Mouse (Mus musculus) testis, postnatal 10 days (tissue): Measurements from ENCODE around the gene Efnb2.
A peak's percentile ranks its signal among the peaks of the same experiment; 100 is the strongest.

ENCODE experiments used
- DNase-seq: peaks from one replicate; pipeline ENCODE4 v3.0.0; 2021; ENCODE audit warnings: low spot score

The Efnb2 gene

DNA sequence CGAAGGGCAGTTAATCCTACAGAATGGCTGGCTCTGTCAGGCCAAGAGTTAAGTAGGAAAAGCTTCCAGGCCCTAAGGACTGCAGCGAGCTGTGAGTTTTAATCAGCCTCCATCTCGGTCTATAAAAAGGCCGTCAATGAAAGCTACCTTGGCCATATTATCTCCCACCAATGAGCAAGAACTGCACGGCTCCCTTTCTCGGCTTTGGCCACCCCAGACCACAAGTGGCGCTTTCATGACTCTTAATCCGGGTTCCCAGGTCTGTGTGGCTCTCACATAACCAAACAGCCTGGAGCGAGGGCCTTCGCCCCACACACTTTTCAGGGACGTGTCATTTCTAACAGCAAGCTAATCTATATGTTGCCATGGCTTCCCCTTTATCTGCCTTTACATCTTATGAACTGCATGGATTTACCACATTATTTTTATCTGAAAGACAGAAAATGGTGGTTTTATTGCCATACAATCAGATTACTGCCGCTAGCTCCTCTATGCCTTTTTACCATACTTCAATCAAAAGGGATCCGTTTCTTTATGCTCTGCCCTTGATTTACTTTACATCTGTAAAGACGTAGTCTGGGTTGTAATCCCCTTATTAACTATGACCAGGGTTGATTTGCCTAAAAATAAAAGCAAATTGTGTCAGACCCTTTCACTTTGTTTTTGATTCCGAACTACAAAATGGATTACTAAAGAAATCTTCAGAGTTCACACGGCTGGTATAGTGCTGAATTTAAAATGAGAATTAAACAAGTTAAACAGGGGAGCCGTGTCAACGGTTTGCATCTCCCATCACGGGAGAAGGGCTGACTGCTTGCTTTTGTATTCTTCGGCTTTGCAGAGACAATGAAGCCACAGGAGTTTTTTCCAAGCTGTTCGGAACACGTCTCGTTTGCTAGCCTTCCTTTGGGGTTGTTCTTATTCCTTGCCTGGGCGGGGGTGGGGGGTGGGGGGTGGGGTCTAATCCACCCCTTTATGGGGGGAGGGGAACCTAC, 5.4 kb downstream of the Efnb2 start:
- no peak for DNase-seq

DNA sequence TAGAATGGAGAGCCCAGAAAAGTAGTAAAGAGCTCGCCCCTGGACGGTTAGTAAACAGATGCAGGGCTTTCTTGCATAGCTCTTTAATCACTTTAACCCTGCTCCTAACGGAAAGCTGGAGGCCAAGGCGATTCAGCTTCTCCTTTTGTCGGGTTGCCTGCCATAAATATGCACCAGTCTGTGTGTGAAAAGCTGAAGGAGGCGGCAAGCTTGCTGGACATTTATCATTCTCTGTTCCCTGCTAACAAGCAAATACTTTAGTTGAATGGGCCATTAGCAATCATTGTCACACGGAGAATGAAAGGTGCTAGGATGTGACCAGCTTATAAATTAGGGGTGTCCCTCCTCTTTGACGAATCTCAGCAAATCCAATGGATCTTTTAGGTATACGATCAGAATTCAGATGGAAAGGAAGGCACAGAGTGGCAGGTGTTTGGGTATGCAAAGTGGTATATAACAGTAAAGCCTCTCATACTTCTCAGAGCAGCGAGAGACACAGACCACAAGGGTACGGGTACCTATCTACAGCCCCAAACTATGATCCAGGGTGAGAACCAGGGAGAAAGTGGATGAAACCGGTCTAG, 7.0 kb downstream of the Efnb2 start:
- no peak for DNase-seq

DNA sequence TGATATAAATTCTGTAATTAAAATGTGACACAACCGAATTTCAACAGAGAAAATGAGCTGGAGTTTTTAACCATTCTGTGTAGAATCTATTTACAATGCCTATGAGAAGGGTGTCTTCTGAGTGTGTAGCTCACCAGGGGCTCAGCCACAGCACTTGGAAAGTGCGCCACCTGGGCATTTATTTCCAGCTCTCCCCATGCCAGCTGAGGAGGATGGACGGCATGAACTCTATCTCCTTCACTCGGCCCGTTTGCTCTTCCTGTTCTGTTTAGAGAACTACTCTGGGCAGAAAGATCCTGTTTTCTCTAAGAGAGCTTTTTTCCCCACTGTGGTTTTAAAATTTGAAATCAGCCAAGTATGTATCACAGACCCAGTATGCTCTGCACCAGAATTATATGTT, 7.7 kb downstream of the Efnb2 start:
- DNase-seq, result no peak

DNA sequence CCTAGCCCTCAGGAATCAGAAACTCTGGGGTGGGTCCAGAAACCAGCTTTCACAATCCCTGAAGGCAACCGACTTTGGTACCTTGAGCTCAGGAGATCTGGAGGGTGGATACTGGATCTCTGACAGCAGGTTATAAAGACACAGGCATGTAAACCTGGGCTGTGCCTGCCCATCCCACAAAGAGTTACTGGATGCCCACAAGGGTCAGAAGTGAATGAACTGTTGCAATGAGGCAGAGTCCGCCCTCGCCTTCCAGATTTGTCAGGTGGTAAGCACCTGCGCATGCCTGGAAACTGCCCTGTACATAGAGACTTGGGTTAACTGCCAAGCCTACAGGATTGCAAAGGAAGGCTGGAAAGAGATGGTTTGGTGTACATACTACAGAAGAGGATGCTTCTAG, 8.7 kb downstream of the Efnb2 start:
- no peak for DNase-seq

DNA sequence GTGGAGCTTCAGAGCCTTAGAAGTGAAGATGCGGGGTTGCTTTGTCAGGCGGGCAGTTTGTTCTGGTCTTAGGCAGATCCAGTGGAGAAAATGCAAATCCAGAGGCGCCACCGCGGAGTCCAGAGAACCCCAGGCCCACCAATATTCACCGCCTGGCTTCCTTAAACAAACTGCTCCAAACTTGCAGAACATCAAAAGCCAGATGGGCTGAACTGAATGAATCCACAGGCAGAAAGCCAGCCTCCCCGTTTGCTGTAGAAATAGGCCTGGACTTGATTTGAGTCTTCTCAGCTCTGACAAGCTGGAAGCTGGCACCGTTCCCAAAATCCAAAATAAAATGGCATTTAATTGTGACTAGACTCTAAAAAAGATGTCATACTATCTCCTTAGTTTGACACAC, 11.1 kb downstream of the Efnb2 start:
- peak; percentile 43 for DNase-seq

DNA sequence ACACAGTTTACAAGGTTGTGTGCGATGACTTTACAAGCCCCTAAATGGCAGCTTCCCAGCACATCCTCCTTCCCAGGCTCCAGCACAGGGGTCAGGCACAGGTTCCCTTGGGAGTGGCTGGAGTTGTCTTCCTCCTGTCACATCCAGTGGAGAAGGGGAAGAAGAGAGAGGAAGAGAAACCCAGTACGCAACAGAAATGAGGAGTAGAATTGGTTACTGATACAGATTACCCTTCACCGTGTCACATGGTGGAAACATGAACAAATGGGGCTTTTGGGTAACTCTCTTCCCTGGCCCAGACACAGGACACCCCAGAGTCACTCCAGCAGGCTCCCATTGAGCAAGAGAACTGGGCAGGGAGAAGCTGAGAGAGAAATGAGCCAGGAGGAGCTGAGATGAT, 11.5 kb downstream of the Efnb2 start:
- no peak for DNase-seq

DNA sequence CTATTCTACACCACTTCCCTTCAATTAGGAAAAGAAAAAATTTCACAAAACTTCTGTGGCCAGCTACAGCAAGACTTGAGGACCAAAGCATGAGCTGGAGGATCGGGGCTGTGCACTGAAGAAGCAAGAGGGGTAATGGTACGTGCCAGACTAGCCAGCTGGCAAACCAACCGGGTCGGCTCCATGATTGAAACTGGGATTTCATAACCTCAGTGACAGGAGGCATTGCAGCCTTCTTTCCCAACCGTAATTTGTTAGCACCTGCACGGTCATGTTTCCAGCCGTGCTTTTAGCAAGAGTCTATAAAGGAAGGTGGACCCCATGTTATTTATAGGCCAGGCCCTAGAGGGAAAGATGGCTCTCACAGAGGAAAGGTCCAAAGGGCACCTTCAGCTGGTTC, 12.4 kb downstream of the Efnb2 start:
- no peak for DNase-seq

DNA sequence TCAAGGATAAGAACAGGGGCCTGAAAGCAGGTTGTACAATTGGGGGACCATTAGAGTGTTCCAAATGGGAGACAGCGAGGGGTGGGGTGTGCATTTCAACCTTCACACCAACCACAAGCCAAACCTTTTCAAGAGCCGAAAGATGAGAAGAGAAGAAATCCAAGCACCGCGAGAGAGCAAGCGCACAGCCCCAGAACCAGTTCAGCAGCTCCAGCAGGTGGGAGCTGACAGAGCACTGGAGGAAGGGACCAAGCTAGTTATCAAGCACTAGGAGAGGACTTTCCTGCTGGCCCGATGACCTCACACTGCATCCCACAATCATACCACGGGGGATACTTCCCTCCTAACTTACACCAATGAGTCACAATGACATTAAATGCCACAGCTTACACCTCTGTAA, 13.2 kb downstream of the Efnb2 start:
- DNase-seq, result no peak

DNA sequence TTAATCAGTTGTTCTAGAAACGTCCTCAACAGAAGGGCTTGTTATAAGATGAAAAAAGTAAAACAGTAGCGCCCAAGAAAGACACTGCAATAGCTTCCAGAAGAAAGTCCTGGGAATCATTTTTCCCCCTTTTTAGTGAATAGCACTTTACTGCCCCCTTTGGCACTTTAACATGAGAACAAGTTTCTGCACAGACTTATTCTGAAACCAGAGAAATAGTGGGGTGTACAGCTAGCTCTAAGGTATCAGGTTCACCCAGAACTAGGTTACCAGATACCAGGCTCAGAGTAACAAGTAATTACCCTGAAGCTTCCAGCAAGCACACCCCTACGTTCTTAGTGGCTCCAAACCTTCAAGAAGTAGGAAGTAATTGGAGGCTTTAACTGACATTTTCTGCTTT, 13.7 kb downstream of the Efnb2 start:
- no peak for DNase-seq

DNA sequence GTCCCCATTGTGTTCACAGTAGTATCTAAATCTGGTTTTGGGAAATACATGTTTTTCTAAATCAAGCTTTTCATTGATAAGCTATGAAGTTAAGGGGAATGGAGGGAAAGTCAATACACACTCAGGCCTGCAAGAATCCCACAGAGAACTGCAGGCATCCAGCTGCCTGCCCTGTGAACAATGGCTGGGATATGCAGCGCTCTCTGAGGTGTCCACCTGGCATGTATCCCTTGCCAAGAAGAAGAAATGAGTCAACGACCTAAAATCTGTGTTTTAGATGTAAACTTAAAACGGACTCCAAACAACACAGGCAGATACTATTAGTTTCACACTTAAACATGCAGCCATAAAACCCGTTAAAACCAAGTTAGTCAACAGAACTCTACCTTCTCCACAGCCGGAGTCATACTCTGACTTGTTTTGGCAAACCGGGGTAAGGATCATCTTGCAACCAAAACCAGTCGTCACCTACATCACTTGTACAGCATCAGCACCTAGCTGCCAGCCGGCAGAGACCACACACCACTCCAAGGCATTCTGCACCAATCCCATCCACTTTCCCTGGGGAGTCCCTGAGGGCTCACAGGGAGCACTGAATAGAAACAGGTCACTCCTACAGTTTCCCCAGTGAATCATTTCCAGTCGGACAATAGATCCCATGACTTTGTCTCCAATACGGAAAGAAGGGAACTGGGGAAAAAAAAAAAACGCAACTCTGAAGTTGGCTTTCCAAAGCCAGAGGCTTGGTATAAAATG, 16.7 kb downstream of the Efnb2 start:
- no peak for DNase-seq

DNA sequence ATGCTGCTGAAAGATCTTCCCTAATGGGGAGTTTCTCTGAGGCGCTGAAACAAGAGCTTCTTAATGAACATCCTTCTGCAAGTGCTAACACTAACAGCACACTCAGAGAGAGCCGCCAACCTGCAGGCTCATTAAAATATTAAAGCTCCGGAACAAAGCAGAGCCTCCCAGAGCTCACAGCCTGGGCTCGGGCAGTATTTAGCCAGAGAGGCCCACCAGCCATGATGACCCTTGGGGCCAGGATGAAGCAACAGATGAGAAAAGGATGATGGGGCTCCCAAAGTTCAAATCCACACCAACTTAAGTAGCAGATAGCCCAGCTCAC, 20.8 kb downstream of the Efnb2 start:
- no peak for DNase-seq

DNA sequence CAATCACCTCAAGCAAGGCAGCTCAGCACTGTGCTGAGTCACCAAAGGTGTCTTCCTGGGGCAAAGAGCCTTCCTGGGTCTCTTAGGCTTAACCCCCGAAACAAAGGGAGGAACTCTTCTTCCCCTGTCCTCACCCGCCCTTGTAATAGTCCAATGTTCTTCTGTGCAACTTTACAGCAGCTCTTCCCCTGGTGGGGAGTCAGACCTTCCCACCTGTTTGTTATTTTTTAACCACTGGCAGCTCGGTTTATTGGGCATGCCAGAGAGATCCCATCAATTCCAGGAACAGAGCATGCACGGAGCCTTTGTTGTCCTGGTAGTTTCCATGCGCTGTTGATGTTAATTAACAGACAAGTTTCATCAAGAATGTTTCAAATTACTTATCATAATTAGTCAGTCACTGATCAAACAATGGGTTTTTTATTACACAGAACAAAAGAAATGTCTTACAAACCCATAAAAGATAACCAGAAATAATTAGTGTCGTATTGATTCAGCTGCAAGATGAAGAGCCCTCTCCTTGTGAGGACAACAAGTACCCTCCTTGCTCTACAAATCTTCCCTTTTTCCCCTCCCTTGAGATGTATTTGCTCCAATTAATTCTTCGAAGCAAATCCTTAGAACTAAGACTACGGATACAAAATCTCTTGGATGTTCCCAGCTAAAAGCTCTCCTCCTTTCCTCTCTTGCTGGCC, 21.3 kb downstream of the Efnb2 start:
- no peak for DNase-seq

DNA sequence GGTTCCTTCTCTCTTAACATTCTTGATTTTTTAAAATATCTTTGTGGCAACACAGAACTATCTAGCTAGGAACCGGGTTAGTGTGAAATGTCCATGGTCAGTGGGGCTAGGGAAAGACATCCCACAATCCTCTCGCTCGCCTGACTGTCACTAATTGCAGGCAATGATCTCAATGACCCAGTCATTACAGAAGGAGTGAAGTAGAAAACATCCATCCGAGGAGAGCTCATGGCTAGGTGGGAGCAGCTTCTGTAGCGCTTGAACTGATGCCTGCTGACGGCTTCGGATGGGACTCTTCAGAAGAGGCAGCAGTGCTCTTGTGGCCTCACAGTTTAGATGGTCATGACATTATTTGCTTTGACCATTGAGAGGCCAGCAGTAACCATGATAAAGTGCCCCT, 29.6 kb downstream of the Efnb2 start:
- no peak for DNase-seq

DNA sequence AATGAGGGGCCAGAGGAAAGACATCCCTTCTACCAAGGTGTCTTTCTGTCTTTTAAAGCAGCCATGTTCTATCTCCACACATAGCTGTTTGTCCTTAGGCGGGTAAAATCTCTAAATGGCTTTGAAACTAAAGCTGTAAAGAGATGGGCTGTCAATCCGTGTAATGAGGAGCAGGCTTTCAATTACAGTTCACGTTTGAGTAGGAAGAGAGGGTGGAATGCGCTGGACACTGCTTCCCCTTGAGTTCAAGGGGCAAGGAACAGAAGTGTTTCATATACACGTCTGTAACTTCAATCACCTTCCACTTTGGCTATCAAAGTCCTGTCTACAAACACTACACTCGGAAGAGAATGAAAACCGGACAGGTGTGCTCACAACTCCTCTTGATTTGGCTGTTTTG, 37.0 kb downstream of the Efnb2 start:
- DNase-seq, result no peak

DNA sequence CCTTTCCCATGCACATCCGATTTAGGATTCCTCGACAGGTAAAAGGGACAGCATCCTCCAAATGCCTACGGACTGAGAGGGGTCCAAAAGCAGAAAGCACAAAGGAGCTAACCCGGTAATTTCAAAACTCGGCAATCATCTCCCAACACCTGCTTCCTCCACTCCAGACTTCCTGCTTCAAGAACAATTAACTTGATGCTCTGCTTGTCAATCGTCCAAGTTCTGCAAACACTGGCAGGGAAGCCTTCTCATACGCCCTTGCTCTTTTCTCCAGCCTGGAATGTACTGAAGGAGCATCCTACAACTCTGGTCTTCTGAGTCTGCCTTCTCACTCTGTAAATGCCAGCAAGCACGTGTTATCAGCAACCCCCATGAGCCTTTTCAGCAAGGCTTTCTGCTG, 37.6 kb downstream of the Efnb2 start:
- no peak for DNase-seq

DNA sequence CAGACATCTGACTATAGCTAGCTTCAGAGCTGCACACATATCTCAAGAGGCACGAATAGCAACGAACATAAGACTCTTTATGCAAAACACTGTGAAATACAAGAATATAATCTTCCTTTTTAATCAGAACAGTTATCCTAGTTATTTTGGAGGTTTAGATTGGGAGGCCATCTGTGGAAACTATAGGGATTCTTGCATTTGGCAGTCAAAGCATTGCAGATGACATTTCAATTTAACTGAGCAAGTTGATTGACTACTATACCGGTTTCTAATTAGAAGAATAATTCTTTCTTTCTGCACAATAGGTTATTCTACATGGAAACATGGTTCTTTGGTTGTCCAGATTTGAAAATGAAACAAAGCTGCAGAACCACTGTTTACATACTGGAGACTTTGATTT, 38.6 kb downstream of the Efnb2 start:
- no peak for DNase-seq

DNA sequence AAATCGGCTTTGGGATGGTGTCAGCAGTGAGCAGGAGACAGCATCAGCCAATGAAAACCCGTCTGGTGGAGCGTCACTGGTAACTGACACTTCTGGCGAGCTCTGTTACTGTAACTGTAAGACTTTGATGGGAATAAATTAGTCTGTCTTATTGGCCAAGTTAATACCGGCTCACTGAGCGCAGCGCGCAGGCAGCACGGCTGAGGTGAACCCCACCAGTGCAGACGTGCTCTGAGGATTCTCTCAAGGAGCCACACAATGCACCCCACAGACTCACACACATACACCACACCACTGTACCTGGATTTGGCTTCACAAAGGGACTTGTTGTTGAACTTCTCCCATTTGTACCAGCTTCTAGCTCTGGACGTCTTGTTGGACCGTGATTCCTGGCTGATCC, 39.0 kb downstream of the Efnb2 start:
- no peak for DNase-seq

DNA sequence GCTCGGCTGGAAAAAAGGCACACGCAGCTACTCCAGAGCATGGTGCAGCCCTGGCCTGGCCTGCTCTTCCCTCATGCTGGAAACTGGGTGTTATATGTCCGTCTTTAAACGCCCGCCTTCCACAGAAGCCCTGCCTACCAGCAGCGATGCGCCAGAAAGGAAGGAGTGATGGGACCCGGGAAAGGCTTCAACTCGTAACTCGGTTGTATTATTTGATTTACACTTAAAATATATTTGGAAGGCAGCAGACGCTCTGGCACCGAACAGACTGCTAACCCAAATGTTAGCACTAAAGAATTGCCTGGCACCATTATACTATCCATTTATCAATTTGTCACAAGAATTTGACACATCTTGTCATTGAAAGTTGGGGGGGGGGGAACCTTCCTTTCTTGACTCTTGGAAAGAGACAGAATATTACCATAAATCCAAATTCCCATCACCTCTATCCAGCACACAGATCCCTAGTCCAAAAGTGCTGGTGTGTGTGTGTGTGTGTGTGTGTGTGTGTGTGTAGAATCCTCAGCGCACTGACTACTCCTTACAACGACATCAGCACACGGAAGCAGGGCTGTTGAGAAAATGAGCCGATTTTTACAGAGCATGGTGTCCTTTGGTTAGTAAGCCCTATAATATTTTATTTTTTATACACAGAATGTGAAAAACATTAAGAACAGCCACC, 39.7 kb downstream of the Efnb2 start:
- no peak for DNase-seq

DNA sequence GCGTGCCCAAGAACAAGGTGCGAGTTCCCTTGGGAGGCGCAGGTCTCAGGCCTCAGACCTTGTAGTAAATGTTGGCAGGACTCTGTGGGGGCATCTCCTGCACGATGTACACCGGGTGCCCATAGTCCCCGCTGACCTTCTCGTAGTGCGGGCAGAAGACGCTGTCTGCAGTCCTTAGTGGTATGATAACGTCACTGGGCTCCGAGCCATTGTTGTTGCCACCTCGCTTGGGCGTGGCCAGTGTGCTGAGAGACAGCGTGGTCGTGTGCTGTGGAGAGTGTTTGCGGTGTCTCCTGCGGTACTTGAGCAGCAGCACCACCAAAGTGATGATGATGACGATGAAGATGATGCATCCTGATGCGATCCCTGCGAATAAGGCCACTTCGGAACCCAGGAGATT, 40.5 kb downstream of the Efnb2 start:
- DNase-seq, result peak; percentile 71

DNA sequence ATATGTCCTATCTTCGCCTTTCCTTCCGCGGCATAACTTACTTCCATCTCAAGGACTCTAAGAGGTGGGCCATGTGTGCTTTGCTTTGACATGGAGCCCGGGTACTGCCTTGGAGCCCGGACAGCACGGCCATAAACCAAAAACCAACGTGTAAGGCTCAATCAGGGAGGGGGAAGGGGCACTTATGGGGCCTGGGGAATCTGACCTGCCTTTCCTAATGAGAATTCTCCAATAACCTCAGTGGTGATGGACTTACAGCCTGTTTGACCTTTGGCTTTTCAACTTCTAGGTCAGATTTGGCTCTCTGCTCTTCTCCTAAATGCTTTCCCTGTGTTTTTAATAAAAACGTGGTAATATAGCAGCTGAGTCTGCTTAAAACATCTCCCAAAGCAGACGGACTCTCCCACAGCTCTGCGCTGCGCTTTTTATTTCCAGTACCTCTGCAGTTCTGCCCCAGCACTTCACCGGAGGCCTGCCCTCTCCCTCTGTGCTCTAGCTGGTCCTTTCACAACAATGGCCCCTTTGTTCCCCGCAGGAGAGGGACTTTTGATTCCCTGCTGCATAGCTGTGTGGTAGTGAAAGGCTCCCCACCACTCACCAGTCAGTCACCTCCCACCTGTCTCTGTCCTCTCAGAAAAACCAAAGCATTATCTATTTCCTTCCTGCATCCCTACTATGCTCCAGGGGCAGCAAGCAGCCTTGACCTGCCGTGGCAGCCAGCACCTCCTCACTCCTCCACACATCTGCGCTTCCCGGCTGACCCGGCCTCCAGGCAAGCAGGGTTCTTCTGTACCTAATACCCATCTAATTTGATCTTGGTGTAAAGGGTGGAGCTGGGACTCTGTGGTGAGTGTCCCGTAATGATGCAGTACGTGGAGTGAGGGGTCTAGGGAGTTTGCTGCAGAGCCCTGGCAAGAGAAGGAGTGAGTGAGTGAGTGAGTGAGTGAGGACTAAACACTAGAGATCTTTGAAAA, 41.5 kb downstream of the Efnb2 start:
- no peak for DNase-seq

DNA sequence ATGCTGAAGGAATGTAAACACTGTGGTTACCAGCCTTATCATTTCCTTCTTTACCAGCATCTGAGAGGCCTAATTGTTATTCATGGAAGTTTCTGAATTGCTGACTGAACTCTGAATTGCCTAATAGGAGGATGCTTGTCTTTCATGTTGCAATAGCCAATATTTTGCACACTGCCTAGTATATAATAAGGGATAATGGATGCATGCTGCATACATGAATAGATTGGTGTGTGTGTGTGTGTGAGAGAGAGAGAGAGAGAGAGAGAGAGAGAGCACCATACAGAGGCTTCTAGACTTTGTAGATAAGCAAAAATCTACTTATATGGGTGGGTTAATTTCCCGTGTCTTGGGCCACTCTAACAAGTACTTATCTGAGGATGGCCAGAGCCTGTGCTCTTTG, 47.2 kb downstream of the Efnb2 start:
- no peak for DNase-seq
